Mouse (Mus musculus) Patski (cell line): ENCODE measurements at regions not wholly inside any gene's neighbourhood (a gene's known extent, or its start where the extent isn't known, plus 50 kb on each side); places are given as distances from the start of the nearest gene placed in this dataset.

Experiments
- ATAC-seq: fragments of 100-300 bp; one replicate; pipeline ENCODE4 v1.8.0; 2021
- CTCF ChIA-PET: fragments of 350-600 bp; sonication (Branson Sonifier 250); formaldehyde crosslinking; loops from one replicate; lab custom pipeline; 2022; ENCODE audit warnings: inconsistent platforms; lab: Charles Lee
- POLR2A ChIA-PET: fragments of 350-600 bp; sonication (Branson Sonifier 250); formaldehyde crosslinking; loops from one replicate; lab custom pipeline; 2022; ENCODE audit warnings: antibody characterized with exemption, inconsistent platforms; lab: Charles Lee
- DNase-seq: peaks from one replicate; pipeline ENCODE4 v3.0.0-alpha.2; 2011; ENCODE audit warnings: low read depth, low spot score
- H3K27me3 ChIP-seq: fragments of 371-371 bp; one replicate; pipeline ENCODE4 v1.5.1; 2021
- CTCF ChIP-seq: fragments of 100-300 bp; IDR thresholded peaks from one replicate; pipeline ENCODE4 v1.5.1; 2021
- in situ Hi-C: fragments of 300-500 bp; cut with MboI; formaldehyde crosslinking; loops from 3 replicates; pipeline ENCODE4 v1.11.1; 2018; ENCODE audit warnings: low pct_unique_long_range_greater_than_20kb, mixed read lengths

DNA sequence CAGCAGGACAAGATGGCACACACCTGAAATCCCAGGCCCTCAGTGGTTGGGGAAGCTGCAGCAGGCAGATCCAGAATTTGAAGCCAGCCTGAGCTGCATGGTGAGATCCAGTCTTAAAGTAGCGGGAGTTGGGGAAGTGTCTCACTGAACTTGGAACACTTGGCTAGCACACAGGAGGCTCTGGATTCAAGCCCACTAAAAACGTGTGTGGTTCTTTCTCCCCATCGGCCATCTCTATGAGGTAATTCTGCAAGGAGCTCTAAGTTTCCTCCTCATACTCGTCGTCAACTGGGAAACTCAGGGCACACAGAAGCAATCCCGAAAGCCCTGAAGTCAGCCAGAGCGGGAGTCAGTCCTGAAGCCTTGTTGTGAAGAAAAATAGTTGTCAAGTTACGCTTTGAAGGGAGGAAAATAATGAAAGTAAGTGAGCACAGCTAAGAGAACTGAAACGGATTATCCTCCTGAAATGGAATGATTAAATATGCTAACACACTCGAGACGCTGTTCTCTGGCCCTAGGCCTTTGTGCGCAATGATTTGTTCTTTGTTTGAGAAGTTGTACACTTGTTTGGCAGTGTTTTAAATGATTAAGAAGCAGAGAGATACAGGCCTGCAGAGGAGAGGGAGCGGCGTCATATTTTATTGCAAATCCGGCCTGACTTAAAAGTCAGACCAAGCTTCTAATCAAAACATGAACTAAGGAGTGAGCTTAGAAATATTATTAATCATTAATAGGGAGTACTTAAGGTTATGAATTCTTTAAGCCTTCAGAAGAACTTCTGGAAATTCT is 69.0 kb upstream of the Ercc4 start:
- TF ChIP-seq CTCF: no peak
- ChIA-PET POLR2A (interaction anchor here (0.8 kb wide), 1 partner anchor 13 kb away, joined by 4 read pairs; no protein-coding TSS in a partner anchor), CTCF (interaction anchor here (1.3 to 2.2 kb wide), 2 partner anchors 14 to 15 kb away, joined by 3 to 4 read pairs; no protein-coding TSS in a partner anchor)
- no peaks in the 10 kb centered on the region for H3K27me3 ChIP-seq
- ATAC-seq (no peak), DNase-seq (no peak)
- in situ Hi-C loops: no loop called here

- CTCF ChIA-PET: interaction anchor here (0.8 to 2.2 kb wide), 2 partner anchors 9 to 13 kb away, joined by 3 to 4 read pairs; no protein-coding TSS in a partner anchor
- TF ChIP-seq CTCF: no peak
- POLR2A ChIA-PET: interaction anchor here (0.8 kb wide), 1 partner anchor 14 kb away, joined by 4 read pairs; no protein-coding TSS in a partner anchor
- H3K27me3 ChIP-seq: no peaks in the 10 kb centered on the region
- no peak for DNase-seq
- in situ Hi-C loops: no loop called here
- ATAC-seq: no peak
These were observed 68.1 kb upstream of the Ercc4 start for GRCm38 (mm10) chr16:13041356-13041755.

DNA sequence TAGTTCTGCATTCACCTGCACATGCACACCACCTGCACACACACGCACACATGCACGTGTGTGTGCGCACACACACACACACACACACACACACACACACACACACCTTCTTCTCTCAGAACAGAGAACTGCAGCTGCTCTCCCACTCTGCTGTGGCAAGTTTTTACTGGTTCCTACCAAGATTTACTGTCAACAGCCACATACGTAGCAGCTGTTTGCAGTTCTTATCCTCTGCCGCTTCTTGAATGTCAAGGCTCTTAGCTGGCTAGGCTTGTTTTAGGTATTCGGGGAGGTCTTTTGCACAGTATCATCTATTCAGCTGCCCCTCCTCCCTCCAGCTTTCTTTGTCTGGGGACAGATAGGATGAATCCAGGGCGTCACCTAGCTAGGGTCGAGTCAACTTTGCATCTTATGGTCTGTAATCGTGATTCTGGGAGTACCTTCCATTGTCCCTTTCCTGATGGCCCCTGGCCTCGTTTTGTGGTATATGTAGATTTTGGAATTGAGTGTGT is 64.3 kb upstream of the Ercc4 start:
- in situ Hi-C loops: no loop called here
- POLR2A ChIA-PET: no interaction called here
- ATAC-seq (no peak), DNase-seq (no peak)
- CTCF ChIA-PET: interaction anchor here (0.6 to 1.6 kb wide), 2 partner anchors 15 to 19 kb away, joined by 3 read pairs; no protein-coding TSS in a partner anchor
- H3K27me3 ChIP-seq: no peaks in the 10 kb centered on the region
- no peak for TF ChIP-seq CTCF

DNA sequence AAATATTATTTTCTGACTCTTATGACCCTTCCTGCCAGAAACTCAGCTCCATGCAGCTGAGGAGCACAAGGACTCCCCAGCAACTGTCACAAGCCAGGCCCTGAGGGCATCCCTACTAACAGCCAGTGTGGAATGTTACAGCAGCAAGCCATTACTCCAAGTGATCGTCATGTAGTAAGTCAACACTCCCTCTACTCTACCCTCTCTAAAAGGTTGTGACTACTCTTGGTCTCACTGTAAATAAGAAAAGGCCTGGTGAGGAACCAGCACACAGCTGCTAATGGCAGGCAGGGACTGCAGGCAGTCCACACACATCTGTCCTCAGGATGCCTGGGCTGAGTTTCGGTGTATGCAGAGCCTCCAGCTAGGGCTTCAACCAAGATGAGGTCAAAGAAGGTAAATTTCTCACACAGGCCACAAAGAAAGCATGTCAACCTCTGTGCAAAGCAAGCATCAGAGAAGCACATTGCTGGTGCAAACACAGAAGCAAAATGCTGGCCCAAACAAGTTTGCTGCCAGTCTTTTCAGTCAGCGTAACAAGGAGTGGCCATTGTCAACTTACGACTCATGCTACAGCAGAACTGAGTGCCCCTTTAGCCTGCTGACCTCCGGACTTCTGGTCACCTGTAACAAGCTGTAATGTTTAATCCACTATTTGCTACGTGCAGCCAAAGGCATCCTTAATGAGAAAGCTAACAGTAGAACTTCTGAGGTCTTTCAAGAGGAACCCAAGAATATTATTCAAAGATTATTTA is 62.9 kb upstream of the Ercc4 start:
- POLR2A ChIA-PET: no interaction called here
- peak; percentile 72 for ATAC-seq

DNA sequence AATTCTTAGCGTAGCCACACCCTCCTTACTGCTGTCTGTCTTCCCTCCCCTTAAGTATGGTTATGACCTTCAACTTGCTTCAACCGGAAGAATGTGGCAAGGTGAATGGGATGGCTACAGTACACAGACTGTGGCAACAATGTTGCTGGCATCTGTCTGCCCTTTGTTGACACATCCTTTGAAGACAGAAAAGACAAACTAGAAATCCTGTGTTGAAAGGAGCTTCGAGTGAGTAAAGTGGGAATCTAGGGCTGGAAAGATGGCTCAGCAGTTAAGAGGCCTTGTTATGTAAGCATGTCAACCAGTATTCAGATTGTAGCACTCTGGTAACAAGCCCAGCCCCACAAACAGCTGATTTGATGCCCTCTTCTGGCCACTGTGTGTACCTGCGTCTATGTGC is 60.2 kb upstream of the Ercc4 start:
- no peak for DNase-seq
- H3K27me3 ChIP-seq: no peaks in the 10 kb centered on the region
- in situ Hi-C loops: no loop called here
- ATAC-seq: no peak
- CTCF ChIA-PET: no interaction called here
- TF ChIP-seq CTCF: peak; percentile 23
- POLR2A ChIA-PET: no interaction called here

More for the DNA sequence above, 62.9 kb upstream of the Ercc4 start:
- in situ Hi-C loops: no loop called here
- no peak for DNase-seq
- no peak for TF ChIP-seq CTCF
- no peaks in the 10 kb centered on the region for H3K27me3 ChIP-seq
- CTCF ChIA-PET: interaction anchor here (1.6 kb wide), 1 partner anchor 21 kb away, joined by 3 read pairs; no protein-coding TSS in a partner anchor

DNA sequence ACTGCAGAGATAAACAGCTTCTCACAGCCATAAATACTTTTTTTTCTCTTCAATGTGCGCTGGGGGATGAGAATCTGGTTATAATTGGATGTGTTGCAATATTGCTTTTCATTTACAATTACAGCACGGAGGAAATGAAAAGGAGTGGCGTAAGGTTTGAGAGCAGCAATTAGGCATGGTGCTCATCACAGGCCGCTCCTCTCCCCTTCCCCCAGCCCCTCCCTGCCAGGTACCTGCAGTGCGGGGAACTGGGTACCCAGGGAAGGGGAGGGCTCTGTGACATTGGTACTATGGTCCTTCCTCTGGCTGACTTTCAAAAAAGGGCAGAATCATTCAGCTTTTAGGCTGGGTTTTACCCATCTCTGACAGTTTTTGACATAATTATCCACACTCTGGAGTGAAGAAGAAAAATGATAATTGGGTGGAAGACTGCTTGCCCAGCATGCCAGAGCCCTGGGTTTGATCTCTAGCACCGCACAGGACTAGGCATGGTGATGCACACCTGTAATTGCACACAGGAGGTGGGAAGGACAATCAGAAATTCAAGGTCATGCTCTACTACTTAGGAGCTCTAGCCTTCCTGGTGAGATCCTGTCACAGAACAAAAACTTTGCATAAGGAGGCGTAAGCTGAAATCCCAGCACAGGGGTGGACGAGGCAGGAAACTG is 59.1 kb upstream of the Ercc4 start:
- ATAC-seq (no peak), DNase-seq (no peak)
- ChIA-PET POLR2A (no interaction called here), CTCF (interaction anchor here (1.2 to 1.3 kb wide), 2 partner anchors 9 to 10 kb away, joined by 3 read pairs; no protein-coding TSS in a partner anchor)
- no peaks in the 10 kb centered on the region for H3K27me3 ChIP-seq
- TF ChIP-seq CTCF: no peak
- in situ Hi-C loops: no loop called here

DNA sequence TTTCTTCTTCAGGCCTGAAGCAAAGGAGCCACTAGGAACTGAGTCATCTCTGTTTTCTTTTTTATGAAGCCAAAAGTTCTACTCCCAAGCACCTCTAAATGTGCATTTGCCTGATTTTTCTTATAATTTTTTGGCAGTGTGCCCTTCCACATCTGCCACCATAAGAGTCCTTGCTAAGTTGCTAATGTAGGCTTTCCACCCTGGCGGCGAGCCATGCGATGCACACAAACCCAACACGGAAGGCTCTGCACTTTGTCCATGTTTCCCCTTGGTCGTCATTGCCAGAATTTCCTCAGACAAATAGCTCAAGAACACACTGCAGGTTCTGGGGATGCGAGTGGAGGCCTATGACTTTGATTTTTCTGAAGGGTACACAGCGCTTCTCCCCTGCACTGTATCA is 54.5 kb upstream of the Ercc4 start:
- CTCF ChIA-PET: interaction anchor here (0.9 kb wide), 1 partner anchor 15 kb away, joined by 4 read pairs; no protein-coding TSS in a partner anchor
- DNase-seq: no peak
- H3K27me3 ChIP-seq: no peaks in the 10 kb centered on the region
- TF ChIP-seq CTCF: no peak
- in situ Hi-C loops: no loop called here
- no peak for ATAC-seq
- POLR2A ChIA-PET: no interaction called here
